Mouse (Mus musculus) heart, postnatal 0 days (tissue): ENCODE measurements around the gene 4930452B06Rik. TPM values are rescaled to one million over a fixed set of nuclear protein-coding genes. Genes with fewer than 3 reads are reported as not detected.

ENCODE experiments used
- ATAC-seq: fragments of 200-750 bp; cut with Nextera tagmentation; 2 replicates; pipeline ENCODE4 v1.8.0; 2017; ENCODE audit warnings: low read depth, moderate number of reproducible peaks, moderate library complexity; ENCODE audit not compliant: insufficient read depth
- DNase-seq: peaks from one replicate; pipeline ENCODE4 v3.0.0-alpha.2; 2016; ENCODE audit warnings: low spot score
- H3K27ac ChIP-seq: fragments of 300-500 bp; sonication (generic); 2 replicates; pipeline ENCODE4 v1.5.1; 2014; ENCODE audit warnings: low read depth, mild to moderate bottlenecking
- H3K27me3 ChIP-seq: fragments of 300-500 bp; sonication (generic); 2 replicates; pipeline ENCODE4 v1.6.1; 2014; ENCODE audit warnings: low read length, mixed read lengths; ENCODE audit not compliant: control insufficient read depth, insufficient read depth
- H3K36me3 ChIP-seq: fragments of 300-500 bp; sonication (generic); replicated peaks from 2 replicates; pipeline ENCODE4 v1.6.1; 2014; ENCODE audit warnings: low read length, mixed read lengths; ENCODE audit not compliant: control insufficient read depth, insufficient read depth
- H3K4me1 ChIP-seq: fragments of 300-500 bp; sonication (generic); 2 replicates; pipeline ENCODE4 v1.6.1; 2014; ENCODE audit warnings: antibody characterized with exemption; ENCODE audit not compliant: control insufficient read depth, insufficient read depth
- H3K4me2 ChIP-seq: fragments of 300-500 bp; sonication (generic); 2 replicates; pipeline ENCODE4 v1.6.1; 2014; ENCODE audit warnings: low read depth, mild to moderate bottlenecking, low read length, moderate library complexity
- H3K4me3 ChIP-seq: fragments of 300-500 bp; sonication (generic); 2 replicates; pipeline ENCODE4 v1.5.1; 2014; ENCODE audit warnings: low read depth, low read length
- H3K9ac ChIP-seq: fragments of 300-500 bp; sonication (generic); replicated peaks from 2 replicates; pipeline ENCODE4 v1.6.1; 2014; ENCODE audit warnings: low read depth, low read length, mixed read lengths
- H3K9me3 ChIP-seq: fragments of 300-500 bp; sonication (generic); replicated peaks from 2 replicates; pipeline ENCODE4 v1.6.1; 2016; ENCODE audit warnings: low read length; ENCODE audit not compliant: control insufficient read depth
- CTCF ChIP-seq: IDR thresholded peaks from 2 replicates; pipeline ENCODE4 v1.5.1; 2016; ENCODE audit warnings: antibody characterized with exemption, control low read depth, low read depth
- EP300 ChIP-seq: IDR thresholded peaks from 2 replicates; pipeline ENCODE4 v1.6.1; 2016; ENCODE audit warnings: antibody characterized with exemption, low read depth
- WGBS: fragments of 180-500 bp; shearing (Covaris S2); extraction: QIAGEN DNeasy Blood & Tissue Kit; methylation state at CpG from one replicate; pipeline ENCODE4 v1.1.7; 2014; 5-methylcytosine and 5-hydroxymethylcytosine counted together
- polyA plus RNA-seq: library from polyadenylated mRNA; unstranded; fragments of >200 nt; fragmentation: Nextera tagmentation; extraction: Ambion mirVana; gene quantifications from 2 replicates; pipeline ENCODE4 v1.2.1, GENCODE M21; 2015
- total RNA-seq: library from RNA; depleted of rRNA; stranded (reverse); fragments of >200 nt; gene quantifications from 2 replicates; pipeline ENCODE4 v1.2.3, GENCODE M21; 2014; ENCODE audit warnings: low replicate concordance

The 4930452B06Rik gene
- total and polyA plus RNA-seq, 2 experiments from 2014 or later = 6.2 to 16.3 TPM

GRCm38 (mm10) chr14:8429767-8430166, 236.3 kb downstream of the 4930452B06Rik start:
- Histone ChIP-seq H3K27ac (no peak overlapping the region), H3K4me2 (no peak overlapping the region), H3K27me3 (no peaks in the 10 kb centered on the region), H3K9ac (no peak overlapping the region), H3K36me3 (no peaks in the 10 kb centered on the region), H3K4me3 (no peak overlapping the region), H3K4me1 (no peaks in the 10 kb centered on the region), H3K9me3 (no peaks in the 10 kb centered on the region)
- ATAC-seq = no peak
- WGBS = 69% methylated on average over 2 of the region's 2 CpGs
- DNase-seq = no peak
- TF ChIP-seq EP300 (no peak), CTCF (no peak)

- 86% methylated on average over 3 of the region's 3 CpGs for WGBS
- Histone ChIP-seq H3K4me3 (no peak overlapping the region), H3K36me3 (no peaks in the 10 kb centered on the region), H3K9ac (no peak overlapping the region), H3K4me1 (no peaks in the 10 kb centered on the region), H3K9me3 (no peaks in the 10 kb centered on the region), H3K27ac (no peak overlapping the region), H3K27me3 (no peaks in the 10 kb centered on the region), H3K4me2 (no peak overlapping the region)
- TF ChIP-seq CTCF (no peak), EP300 (no peak)
- DNase-seq (no peak), ATAC-seq (no peak)
Observed at GRCm38 (mm10) chr14:8422833-8423232, 243.2 kb downstream of the 4930452B06Rik start.

GRCm38 (mm10) chr14:8421199-8421787, 244.7 kb downstream of the 4930452B06Rik start:
- no peaks in the 10 kb centered on the region for H3K4me1 ChIP-seq
- DNase-seq (no peak), ATAC-seq (no peak)
- H3K36me3 ChIP-seq = no peaks in the 10 kb centered on the region
- no peak overlapping the region for H3K4me2 ChIP-seq
- TF ChIP-seq EP300 (no peak), CTCF (no peak)
- H3K9me3 ChIP-seq = no peaks in the 10 kb centered on the region
- H3K27me3 ChIP-seq = no peaks in the 10 kb centered on the region
- WGBS = 37% methylated on average over 10 of the region's 10 CpGs
- no peak overlapping the region for H3K9ac ChIP-seq
- no peak overlapping the region for H3K27ac ChIP-seq
- H3K4me3 ChIP-seq = no peak overlapping the region

GRCm38 (mm10) chr14:8418610-8419009, 247.4 kb downstream of the 4930452B06Rik start:
- 29% methylated on average over 3 of the region's 3 CpGs for WGBS
- Histone ChIP-seq H3K36me3 (no peaks in the 10 kb centered on the region), H3K4me2 (no peak overlapping the region), H3K4me1 (no peaks in the 10 kb centered on the region), H3K4me3 (no peak overlapping the region), H3K27ac (no peak overlapping the region), H3K9ac (no peak overlapping the region), H3K9me3 (no peaks in the 10 kb centered on the region), H3K27me3 (no peaks in the 10 kb centered on the region)
- DNase-seq (no peak), ATAC-seq (no peak)
- TF ChIP-seq CTCF (no peak), EP300 (no peak)

DNA sequence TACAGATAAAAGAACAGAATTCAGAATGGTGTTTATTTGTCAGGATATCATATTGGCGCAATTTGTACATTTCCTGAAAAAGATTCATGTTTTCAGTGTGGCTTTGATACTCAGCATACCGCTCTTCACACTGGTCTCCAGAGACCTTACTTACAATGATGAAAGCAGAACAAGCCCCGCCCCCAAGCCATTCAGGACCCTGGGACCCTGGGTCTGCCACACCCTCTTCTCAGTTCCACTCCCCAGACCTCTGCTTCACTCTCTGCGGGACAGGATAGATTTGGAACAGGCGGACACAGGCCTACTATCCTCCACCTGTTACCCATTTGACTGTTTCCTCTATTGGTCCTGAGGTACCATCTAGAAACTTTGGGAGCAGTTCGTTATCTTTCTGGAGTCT, 260.1 kb downstream of the 4930452B06Rik start:
- no peaks in the 10 kb centered on the region for H3K4me1 ChIP-seq
- ATAC-seq (no peak), DNase-seq (no peak)
- no peaks in the 10 kb centered on the region for H3K27me3 ChIP-seq
- no peak overlapping the region for H3K27ac ChIP-seq
- TF ChIP-seq EP300 (no peak), CTCF (no peak)
- H3K36me3 ChIP-seq = no peaks in the 10 kb centered on the region
- no peak overlapping the region for H3K4me3 ChIP-seq
- H3K9ac ChIP-seq = no peak overlapping the region
- WGBS = 68% methylated on average over 6 of the region's 6 CpGs
- H3K4me2 ChIP-seq = no peak overlapping the region
- no peaks in the 10 kb centered on the region for H3K9me3 ChIP-seq

GRCm38 (mm10) chr14:8403310-8403709, 262.7 kb downstream of the 4930452B06Rik start:
- Histone ChIP-seq H3K9me3 (no peaks in the 10 kb centered on the region), H3K27me3 (no peaks in the 10 kb centered on the region), H3K4me2 (no peak overlapping the region), H3K4me1 (no peaks in the 10 kb centered on the region), H3K36me3 (no peaks in the 10 kb centered on the region), H3K27ac (no peak overlapping the region), H3K4me3 (no peak overlapping the region), H3K9ac (no peak overlapping the region)
- TF ChIP-seq EP300 = no peak
- TF ChIP-seq CTCF = no peak
- ATAC-seq = no peak
- DNase-seq = no peak
- 88% methylated on average over 3 of the region's 3 CpGs for WGBS
